Mouse (Mus musculus) brown adipose tissue, adult 24 weeks (tissue): ENCODE measurements around the gene Spast. TPM values are rescaled to one million over a fixed set of nuclear protein-coding genes. Genes with fewer than 3 reads are reported as not detected.

ENCODE experiments used
- H3K27ac ChIP-seq: fragments of 200-500 bp; replicated peaks from 2 replicates; pipeline ENCODE4 v1.5.1; 2012; ENCODE audit warnings: low read depth, mild to moderate bottlenecking, low read length
- H3K4me1 ChIP-seq: fragments of 200-500 bp; 2 replicates; pipeline ENCODE4 v1.6.1; 2012; ENCODE audit warnings: low read length, mixed read lengths; ENCODE audit not compliant: control insufficient read depth, insufficient read depth, insufficient read length
- H3K4me3 ChIP-seq: fragments of 200-500 bp; 2 replicates; pipeline ENCODE4 v1.5.1; 2012; ENCODE audit warnings: low read depth, mild to moderate bottlenecking, low read length, moderate library complexity; ENCODE audit not compliant: insufficient read depth
- polyA plus RNA-seq: library from polyadenylated mRNA; stranded (reverse); fragments of >200 nt; gene quantifications from 2 replicates; pipeline ENCODE4 v1.2.4, GENCODE M21; 2012; ENCODE audit not compliant: missing spikeins, insufficient read depth, insufficient read length

Spast gene
- polyA plus RNA-seq, 1 experiment = 14.8 TPM

DNA sequence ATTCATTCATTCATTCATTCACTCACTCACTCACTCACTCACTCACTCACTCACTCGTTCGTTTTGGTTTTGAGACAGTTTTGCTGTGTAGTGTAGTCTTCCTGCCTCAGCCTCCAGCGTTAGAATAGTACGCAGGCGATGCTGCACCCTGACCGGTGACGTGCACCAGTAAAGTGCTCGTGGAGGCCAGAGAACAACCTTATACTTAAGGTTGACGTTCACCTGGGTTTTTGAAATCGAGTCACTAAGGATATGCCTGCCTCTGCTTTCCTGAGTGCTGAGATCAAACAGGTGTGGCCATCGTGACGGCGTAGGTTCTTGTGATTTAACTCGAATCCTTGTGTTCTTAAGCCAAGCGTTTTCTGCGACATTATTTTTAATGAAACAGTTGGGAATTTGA, 56.1 kb downstream of the Spast start:
- peak overlapping the region; percentile 62 for H3K4me3 ChIP-seq
- no peaks in the 10 kb centered on the region for H3K4me1 ChIP-seq
- peak overlapping the region; percentile 48 for H3K27ac ChIP-seq

DNA sequence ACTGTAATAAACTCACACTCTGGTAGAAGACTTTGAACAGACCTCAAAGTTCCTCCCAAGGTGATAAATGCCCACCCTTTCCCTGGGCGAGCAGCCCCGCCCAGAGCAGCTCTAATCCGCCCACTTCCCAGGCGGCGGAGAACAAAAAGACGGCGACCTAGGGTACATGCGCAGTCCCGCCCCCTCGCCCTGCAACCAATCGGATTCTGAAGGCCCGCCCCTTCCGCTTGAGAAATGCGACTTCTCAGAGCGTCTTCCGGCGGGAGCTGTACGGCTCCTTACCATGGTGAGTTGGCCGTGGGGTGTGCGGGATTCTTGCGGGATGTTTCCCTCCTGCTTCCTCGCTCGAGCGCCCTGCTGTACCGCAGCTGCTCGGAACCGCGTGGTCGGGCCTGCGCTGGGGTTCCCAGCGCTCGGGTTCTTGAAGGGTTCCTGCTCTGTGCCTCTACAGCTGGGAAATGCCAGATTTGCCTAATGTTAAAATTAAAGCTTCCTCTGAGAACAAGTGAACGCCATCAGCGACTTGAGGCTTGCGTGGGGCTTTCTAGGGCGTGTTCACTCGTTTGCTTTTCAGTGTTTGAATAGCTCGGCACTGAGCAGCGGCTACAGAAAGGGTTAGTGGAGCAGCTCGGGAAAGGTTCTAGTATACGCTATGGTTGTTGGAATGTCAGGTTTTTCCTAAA, 56.7 kb downstream of the Spast start, which contains the start of gene Slc30a6:
Gene Slc30a6, plus strand, starts transcription at position 226 of the 683 bp plus-strand sequence.
- H3K4me1 ChIP-seq = no peaks in the 10 kb centered on the region
- H3K27ac ChIP-seq = peak within 1 kb of the TSS; percentile 58
- H3K4me3 ChIP-seq = peak within 1 kb of the TSS; percentile 97

DNA sequence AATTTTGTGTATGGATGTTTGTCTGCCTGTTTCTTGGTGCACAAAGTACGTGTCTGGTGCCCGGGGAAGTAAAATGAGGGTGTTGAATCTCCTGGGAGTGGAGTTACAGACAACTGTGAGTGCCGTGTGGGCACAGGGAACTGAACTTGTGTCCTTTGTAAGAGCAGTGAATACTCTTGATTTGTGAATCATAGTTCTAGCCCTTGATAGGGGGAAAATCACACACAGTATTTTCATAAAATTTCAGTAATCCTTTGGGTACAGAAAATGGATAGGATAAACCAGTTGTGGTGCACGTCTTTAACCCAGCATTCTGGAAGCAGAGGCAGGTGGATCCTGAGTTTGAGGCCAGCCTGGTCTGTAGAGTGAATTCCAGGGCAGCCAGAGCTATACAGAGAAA, 58.0 kb downstream of the Spast start:
- Histone ChIP-seq H3K27ac (no peak overlapping the region), H3K4me3 (no peak overlapping the region), H3K4me1 (no peaks in the 10 kb centered on the region)

DNA sequence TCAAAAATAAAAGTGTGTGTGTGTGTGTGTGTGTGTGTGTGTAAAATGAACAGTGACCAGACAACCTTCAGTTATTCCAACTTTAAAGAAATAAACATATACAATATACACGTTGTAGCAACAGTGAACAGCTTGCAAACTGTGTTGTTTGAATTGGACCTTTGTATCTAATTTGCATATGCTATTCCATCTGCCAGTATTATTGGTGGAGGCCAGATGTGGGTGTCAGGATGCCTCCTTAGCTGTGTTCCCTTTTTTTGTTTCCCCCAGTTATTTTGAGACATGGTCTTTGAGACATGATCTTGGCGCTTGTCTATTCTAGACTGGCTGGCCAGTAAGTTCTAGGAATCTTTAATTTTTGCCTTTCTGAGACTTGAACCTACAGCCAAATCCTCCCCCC, 58.4 kb downstream of the Spast start:
- Histone ChIP-seq H3K4me1 (no peaks in the 10 kb centered on the region), H3K27ac (no peak overlapping the region)

DNA sequence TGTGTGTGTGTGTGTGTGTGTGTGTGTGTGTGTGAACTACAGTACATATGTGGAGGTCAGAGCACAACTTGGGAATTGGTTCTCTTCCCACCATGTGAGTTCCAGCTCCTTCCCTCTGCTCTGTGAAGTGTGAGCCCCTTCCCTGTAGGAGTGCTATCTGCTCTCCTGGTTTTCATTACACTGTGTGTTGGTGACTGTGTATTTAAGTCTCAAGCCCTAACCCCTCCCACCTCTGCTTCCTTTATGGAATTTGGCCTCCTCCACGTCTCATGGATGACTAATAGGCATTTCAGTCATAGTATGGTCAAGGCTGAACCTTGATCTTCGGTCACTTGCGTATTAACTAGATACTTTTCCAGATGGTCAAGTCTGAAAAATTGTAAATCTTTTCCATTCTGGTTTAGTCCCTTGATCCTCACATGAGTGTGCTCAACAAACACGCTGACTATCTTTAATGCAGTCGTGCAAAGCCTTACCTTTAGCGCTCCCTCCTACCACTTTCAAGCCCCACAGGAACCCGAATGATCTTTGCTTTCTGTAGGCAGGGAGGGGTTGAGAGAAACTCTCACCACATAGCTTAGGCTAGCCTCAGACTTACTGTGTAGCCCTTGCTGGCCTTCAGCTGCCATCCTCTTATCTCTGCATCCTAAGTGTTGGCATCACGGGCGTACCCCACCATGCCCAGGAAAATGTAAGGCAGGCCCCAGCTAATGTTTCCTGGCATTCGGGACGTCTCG, 63.9 kb downstream of the Spast start:
- H3K27ac ChIP-seq = no peak overlapping the region

More for the DNA sequence above, 58.4 kb downstream of the Spast start:
- no peak overlapping the region for H3K4me3 ChIP-seq

DNA sequence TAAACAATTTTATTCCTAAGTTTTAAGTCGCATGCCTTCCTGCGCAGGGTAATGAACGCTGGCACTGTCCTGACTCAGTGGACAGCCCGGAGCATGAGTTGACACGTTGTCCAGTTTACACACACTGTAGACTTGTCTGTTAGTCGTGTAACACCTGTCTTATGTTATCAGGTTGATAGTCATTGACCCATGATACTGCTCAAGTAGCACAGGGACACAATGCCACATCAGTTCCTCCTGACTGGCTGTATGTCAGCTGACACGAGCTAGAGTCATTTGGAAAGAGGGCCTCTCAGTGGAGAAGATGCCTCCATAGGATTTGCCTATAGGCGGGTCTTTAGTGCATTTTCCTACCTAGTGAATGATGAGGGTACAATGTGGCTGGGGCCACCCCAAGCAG, 67.7 kb downstream of the Spast start:
- Histone ChIP-seq H3K27ac (no peak overlapping the region), H3K4me1 (no peaks in the 10 kb centered on the region), H3K4me3 (no peak overlapping the region)

More for the DNA sequence above, 63.9 kb downstream of the Spast start:
- Histone ChIP-seq H3K4me1 (no peaks in the 10 kb centered on the region), H3K4me3 (no peak overlapping the region)

DNA sequence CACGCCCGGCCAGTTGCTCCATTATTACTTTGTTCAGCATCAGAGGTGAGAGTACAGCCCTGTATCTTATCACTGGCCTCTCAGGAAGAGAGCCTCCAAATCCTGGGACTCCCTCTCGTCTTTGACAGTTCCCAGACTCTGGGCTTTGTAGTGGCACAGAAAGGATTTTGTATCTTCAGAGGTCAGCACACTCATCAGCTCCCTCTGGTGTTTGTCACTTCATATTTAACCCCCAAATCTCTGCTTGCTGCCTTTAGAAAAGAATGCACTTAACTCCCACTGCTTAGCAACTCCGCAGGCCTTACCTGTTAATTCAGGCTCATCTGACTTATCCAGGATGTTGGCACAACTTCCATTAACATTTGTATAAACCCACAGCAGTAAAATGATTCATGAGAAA, 70.9 kb downstream of the Spast start:
- Histone ChIP-seq H3K4me1 (no peaks in the 10 kb centered on the region), H3K4me3 (no peak overlapping the region), H3K27ac (no peak overlapping the region)

DNA sequence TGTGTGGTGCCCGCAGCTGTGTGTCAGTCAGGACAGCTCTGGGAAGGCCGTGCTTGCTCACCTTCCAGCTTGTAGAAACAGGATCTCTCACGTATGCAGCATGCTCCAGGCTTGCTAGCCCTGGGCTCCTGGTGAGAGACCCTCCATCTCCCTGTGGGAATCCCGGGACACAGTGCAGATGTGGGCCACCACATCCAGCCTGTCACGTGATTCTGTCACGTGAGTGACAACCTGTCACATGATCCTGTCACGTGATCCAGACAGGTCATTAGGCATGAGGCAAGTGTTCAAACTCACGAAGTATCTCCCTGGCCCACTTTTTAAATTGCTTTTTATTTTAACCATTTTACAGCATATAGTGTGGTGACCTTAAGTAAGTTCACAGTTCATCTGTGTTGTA, 74.5 kb downstream of the Spast start:
- no peak overlapping the region for H3K27ac ChIP-seq
- H3K4me1 ChIP-seq = no peaks in the 10 kb centered on the region
- H3K4me3 ChIP-seq = no peak overlapping the region

DNA sequence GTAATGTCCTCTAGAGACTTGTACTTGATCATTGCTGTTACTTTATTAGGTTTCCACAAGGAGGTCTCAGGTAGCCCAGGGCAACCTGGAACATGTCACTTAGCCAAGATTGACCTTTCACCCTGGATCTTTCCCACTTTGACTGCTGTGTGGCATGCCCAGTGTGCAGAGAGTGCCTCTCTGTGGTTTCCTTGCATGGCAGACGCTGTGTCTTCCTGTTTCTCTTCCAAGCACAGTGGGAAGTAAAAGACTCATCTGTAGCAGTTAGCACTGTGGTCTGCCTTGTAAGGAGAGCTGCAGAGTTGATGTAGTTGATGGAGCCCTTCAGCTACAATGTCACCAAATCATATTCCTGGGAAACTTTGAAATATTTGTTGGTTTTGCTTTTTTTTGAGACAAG, 75.9 kb downstream of the Spast start:
- Histone ChIP-seq H3K4me3 (no peak overlapping the region), H3K4me1 (no peaks in the 10 kb centered on the region), H3K27ac (no peak overlapping the region)

DNA sequence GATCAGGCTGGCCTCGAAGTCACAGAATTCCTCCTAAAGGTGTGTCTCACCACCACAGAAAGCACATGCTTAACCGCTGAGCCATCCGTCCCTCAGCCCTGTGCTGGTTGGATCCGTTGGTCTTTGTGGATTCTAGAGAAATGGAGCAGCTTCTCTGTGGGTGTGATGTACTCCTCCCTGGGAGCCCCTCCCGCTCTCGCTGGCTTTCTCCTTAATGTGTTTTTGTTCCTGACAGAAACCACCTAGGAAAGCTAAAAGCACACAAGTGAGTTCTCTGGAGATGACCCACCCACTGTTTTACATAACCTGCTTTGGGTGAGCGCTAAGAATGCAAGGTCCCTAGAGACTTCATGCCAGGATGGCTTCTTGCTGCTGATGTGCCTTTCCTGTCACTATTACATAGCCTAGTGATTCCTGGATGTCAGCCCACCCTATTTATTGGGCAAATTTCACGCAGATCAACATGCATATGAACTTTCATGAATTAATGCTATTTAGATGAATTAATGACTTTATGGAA, 78.1 kb downstream of the Spast start:
- H3K27ac ChIP-seq = no peak overlapping the region
- H3K4me1 ChIP-seq = no peaks in the 10 kb centered on the region
- no peak overlapping the region for H3K4me3 ChIP-seq

DNA sequence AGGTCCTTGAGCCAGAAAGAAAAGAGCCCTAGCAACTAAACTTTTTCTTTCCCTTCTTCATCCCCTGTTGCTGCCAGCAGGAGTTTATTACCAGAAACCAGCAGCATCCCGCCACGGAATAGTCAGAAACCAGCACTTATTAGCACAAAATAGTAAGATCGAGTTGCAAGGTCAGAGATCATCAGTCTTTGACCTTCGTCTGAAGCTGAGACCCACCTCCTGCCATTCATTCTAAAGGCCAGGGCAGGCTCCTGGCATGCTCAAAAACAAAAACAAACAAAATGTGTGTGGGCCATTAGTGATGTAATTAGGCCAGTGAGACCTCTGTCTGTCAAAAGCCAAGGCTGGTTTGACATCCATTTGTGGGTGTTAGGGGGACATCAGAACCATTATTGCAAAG, 79.4 kb downstream of the Spast start:
- Histone ChIP-seq H3K4me1 (no peaks in the 10 kb centered on the region), H3K27ac (no peak overlapping the region), H3K4me3 (no peak overlapping the region)

DNA sequence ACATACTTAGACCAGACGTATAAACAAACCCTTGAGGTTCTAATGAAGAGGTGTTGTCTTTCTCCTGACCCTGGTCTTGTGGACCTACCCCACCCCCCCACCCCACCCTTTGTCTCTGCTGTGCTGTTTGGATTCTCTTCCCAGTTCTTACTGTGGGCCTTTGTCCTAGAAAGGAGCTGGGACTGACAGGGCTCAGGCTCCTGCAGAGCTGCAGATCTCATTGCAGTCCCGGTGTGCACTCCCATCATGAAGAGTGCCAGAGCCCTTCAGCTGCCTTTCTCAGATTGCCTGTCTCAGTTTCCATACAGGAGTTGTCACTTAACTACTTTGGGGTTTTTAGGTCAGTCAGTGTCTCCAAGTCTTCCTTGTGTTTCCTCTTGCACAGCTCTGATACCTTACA, 81.9 kb downstream of the Spast start:
- H3K4me1 ChIP-seq = no peaks in the 10 kb centered on the region
- H3K4me3 ChIP-seq = no peak overlapping the region
- H3K27ac ChIP-seq = no peak overlapping the region

DNA sequence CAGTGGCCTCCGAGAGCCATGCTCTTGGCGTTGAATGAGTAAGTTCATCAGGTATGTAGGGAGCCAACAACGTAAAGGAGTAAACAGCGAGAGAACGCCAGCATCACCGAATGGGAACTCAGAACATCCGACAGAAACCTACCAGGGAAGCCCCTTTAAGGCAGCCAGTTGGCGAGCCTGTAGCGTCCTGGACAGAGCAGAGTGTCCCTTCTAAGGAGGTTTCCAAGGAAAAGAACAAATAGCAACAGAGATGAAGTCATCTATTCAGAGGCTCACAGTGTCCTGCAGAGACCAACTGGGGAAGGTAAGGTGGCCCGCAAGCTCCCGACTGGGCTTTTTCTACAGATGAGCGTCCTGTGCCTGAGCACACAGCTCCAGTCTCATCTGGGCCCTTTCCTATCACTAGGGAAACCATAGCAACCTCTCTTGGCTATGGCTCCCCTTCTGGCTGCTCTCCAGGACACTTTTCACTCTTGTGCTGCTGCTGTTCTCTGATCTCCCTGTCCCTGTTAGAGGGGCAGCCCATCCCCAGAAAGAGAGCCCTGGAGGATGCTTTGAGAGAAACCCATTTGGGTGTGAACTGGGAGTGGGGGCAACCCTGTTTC, 85.7 kb downstream of the Spast start:
- no peaks in the 10 kb centered on the region for H3K4me1 ChIP-seq
- no peak overlapping the region for H3K4me3 ChIP-seq
- H3K27ac ChIP-seq = no peak overlapping the region

DNA sequence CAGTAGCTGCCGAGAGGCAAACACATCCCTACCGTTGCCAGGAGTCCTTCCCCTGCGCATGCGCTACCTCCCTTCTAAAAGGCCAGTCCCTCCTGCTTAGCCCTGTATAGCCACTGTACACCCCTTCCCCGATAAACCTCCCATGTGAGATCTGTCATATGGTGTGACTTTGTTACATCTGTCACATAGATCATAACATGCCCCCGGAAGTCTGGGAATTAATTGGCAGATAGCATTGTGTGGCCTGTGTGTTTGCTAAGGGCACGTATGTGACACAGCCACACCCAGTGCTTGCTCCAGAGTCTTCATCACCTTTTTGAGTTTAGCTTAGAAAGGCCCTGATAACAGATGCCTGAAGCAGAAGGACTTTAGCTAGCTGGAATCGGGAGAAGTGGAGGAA, 91.3 kb downstream of the Spast start:
- Histone ChIP-seq H3K4me3 (no peak overlapping the region), H3K27ac (no peak overlapping the region), H3K4me1 (no peaks in the 10 kb centered on the region)

DNA sequence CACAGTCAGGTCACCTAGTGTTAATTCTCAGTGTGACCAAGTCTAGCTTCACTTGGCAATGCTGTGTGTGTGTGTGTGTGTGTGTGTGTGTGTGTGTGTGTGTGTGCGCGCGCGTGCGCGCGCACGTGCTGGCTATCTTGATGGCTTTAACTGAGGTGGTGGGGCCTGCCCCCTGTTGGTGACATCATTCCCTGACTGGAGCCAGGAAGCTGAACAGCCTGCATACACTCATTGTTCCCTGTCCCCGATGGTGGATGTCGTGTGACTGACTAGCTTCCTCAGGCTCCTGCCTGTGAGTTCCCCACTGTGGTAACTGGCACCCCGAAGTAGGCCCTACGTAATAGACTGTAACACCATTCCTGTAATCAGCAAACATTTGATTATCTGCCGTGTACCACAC, 92.7 kb downstream of the Spast start:
- H3K4me3 ChIP-seq = no peak overlapping the region
- H3K4me1 ChIP-seq = no peaks in the 10 kb centered on the region
- peak overlapping the region; percentile 48; the same call in 1 of the 2 replicates for H3K27ac ChIP-seq
